Mouse (Mus musculus): ENCODE measurements around the gene Serpine2.

The Serpine2 gene

DNA sequence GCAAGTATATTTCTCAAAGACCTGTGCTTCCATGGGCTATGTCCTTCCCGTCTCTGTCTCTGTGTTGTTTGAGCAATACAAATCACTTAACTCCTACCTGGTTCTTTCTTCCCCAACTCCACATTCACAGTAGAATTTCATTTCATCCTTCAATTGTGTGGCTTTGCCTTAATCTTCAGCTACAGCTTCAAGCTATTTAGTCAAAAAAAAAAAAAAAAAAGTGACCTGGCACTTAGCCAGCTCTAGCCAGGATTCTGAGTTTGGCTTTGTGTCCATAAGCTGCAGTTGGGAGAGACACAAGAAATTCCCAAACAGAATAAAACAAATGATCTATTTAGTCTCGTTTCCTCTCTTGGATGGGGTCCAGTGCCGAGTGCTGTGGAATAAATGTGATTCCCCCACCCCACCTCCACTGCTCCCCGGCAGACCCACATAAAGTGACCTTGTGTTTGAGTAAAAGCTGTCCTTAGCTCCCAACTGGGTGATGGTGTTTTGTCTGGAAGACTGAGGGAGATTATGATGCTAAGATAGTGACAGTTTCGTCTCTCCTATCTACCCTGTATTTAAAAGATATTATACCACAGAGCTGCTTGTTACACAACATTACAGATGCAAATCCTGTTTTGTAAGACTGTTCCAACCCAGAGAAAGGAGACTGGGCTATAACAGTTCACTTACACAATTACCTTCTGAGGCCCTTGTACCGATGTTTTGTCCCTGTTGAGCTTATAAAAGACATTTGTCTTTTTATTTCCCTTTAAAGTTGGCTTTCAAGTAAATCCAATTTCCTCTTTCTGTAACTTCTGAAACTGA lies at the start of gene Serpine2:
Serpine2 (minus strand) TSS at position 51 of the 813 bp plus-strand sequence.
- no peak for DNase-seq

GRCm38 (mm10) chr1:79907811-79908210 lies 46.8 kb upstream of the Serpine2 start:
- no peak for DNase-seq

DNA sequence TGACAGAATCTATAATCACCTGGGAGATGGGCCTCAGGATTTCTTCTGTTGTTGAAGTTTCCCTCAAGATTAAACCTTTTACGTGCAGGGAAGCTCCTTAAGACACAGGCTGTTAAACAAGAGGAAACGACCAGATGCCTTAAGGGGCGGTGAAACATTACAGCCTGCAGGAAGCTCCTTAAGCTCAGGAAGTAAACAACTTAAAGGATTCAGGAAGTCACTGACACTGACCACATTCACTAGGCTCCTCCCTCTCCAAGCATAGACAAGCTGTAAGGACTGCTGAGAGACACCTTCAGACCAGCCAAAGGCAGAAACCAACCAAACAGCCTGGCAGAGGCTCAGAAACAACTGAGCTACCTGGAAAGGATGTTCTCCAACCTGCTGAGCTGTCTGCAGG lies 44.3 kb upstream of the Serpine2 start:
- DNase-seq: no peak

DNA sequence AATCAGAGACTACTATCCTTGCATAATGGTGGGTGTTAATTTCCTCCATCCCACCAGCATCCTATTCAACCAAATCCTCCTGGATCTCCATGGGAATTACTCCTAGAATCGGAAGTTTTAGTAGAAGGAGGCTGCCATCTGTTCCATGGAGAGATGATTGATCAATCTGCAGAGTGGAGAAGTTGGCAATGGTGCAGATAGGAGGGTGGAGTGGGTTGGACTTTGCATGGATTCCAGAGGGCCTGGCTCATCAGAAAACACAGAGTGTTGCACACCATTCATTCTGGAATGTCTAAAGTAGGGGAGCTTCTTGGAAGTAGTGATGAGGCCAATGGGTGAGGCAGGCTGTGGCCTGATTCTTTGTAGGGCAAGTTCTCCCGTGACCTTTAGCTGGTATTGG lies 41.9 kb upstream of the Serpine2 start:
- no peak for DNase-seq

DNA sequence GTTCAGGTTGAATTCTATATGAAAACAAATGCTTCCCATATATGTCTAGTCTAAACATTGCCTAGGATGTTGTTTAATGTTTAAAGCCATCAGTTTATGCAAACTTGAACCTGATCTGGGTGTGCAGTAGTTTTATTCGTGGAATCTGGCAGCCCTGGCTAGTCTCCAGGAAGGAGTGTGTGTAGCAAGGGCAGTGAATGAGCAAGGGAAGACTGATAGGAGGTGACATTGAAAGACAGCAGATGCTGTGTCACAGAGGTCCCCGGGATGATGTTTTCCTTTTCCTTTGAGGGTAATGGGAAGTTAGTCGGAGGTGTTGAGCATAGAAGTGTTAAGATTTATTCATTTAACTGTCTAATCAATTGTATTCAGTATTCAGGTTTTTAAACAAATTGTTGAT lies 21.7 kb upstream of the Serpine2 start:
- no peak for DNase-seq

DNA sequence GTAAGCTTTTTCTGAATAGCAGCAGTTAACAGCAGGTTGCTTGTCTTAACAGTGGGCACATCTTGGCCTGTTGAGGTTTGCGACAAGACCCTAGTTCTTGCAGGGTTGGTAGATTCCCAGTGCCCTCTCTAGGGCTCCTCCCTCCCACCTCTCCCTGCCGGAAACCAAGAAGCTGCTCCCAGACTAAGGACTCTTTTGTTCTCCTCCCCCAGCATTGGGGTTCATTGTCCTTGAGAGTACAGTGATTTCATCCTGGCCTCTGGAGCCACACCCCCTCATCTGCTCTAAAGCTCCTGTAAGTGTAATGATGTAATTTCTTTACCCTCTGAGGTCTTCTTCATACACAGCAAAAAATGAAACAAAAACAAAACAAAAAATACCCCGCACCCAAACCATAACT lies 13.8 kb upstream of the Serpine2 start:
- DNase-seq: no peak

GRCm38 (mm10) chr1:79860411-79861039 lies 455 bp downstream of the Serpine2 start:
- no peak for DNase-seq

DNA sequence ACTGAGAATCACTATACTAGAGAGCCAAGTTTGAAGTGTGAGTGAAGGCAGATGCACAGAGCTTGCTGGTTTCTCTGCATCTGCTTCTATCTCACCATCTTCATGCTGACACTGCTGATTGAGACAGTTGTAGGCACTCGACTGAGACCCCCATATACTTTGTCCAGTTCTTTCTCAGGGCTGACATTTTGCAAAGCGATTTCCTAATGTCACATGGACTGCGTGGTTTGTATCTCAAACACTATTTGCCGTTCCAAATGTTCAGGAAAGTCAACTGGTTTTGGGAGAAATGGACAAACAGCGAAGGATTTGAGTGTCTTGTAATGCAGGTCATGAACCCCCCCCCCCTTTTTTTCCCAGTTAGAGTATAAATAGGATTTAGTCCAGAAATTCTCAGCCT lies 1.0 kb downstream of the Serpine2 start:
- no peak for DNase-seq

DNA sequence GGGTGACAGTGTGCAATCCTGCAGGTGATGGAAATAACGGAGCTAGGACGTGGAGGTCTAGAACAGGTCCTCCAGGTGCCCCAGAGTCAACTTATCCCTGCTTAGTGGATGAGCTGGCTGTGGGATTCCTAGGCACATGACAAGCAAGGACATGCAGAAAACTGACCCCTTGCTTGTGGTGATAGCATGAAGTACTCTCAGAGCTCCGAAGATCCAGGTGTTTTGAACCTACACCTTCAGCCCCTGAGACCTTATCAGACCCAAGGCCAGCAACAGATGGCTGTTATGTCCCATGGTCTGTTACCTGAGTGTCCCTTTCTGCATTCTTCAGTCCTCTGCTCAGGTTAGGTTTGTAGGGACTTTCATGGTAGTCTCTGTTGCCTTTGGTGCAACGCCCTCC lies 2.0 kb downstream of the Serpine2 start:
- no peak for DNase-seq

- DNase-seq: peak; percentile 32 to 46
Measured at GRCm38 (mm10) chr1:79858389-79858994, 2.5 kb downstream of the Serpine2 start.

DNA sequence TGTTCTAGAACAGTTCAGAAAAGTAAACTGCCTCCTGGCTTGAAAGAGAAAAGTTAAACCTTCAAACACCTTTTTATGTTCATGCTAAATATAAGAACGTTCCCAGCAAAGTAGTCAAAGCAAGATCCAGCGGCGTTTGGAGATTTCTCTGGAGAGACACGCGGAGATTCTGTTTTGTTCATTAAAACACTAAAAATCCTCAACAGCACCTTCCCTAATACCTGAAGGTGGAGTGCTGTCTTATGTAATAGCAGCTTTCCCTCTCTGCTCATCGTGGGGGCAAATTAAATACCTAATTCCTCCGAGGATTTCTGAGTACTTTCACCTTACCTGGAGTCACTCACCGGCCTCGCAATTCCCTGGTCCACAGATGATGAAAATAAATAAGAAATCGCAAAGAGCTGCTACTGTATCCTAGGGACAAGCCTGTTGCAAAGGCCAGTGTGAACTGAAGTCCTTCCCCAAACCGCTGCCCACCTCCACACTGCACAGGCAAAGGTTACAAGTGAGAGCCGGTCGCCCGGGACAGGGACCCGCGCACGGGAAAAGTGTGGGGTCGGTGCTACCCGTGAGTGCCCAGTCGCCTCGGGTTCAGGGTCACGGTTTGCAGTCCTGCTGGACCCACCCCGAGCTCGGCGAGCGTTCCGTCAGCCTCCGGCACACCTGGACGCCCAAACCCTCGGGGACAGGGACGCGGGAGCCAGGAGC lies 3.1 kb downstream of the Serpine2 start:
- DNase-seq: no peak

DNA sequence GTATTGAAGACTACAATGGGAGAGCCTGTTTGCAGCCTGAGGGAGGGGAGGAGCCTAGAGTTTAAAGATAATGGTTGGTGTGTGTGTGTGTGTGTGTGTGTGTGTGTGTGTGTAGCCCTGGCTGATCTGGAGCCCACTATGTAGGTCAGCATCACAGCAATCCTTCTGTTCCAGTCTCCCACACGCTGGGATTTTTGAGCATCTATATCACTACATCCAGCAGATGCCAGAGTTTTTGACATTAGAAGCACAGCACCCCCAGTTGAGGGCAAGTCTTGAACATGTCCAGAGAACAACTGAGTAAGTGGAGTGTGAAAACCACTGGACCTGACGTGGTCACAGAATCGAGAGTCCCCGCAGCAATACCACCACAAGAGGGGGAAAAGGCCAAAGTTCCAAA lies 4.2 kb downstream of the Serpine2 start:
- no peak for DNase-seq

- no peak for DNase-seq
Measured at GRCm38 (mm10) chr1:79853527-79853926, 7.5 kb downstream of the Serpine2 start.

GRCm38 (mm10) chr1:79850341-79850740 lies 10.6 kb downstream of the Serpine2 start:
- no peak for DNase-seq

DNA sequence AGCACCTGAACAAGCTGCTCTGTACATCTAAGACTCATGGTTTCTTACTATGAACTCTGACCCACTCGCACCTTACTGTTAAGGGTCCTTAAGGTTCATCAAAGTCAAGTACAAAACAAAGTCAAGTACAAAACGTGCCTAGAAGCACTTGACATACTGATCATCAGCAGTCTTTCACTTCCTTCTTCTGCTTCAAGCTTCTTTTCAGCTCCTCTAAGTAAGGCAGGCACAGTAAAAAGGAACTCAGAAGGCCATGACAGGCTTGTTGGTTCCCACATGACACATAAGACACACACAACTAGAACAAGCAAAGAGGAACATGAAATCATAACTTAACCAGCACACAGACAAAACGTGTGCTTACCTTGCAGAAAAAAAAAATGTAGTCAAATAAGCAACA lies 12.3 kb downstream of the Serpine2 start:
- DNase-seq: no peak

DNA sequence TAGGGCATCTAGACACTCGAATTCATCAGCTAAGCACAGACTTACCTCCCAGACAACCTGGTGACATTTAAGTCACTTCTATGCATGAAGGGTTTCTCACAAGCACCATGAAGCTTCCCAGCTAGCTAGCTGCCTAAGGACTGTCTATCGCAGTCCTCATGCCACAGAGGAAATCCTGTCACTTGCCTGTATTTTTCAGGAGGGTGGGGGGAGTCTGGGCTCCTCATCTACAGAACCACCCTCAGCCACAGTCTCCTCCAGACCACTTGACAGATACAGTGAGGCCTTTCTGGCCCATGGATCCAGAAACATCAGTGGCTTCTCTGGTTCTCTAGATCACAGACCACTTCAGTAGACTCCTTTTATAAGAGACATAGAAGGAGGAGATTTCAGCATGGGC lies 14.1 kb downstream of the Serpine2 start:
- no peak for DNase-seq

DNA sequence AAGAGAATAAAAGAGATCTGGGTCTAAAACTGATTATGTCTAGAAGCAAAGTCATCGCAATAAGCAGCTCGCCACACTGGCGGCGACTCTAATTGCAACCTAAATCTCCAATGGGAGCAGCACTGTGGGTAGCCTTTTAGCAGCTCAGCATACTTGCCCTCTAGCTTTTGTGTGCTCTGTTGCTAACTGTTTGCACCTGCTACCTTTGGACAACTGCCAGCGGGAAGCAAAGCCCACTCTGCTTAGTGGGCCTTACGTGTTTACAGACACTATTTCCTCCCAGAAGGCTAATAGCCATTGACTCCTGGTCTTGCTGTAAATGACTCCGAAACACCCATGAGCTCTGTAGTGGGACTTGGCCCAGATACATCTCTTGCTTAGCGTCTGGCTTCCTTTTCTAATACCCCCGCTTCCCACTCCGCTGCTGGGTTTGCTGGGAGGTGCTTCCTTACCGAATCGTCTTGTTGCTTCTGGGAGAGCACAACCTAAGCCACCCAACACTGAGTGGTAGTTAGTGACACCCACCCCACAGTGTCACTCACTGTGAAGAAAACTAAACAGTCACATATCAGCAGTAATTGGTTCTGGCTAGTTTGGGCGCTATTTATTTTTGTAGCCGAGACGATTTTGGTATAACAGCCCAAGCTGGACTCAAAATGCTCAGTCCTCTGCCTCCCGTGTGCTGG lies 28.1 kb downstream of the Serpine2 start:
- DNase-seq: no peak

- no peak for DNase-seq
Measured at GRCm38 (mm10) chr1:79823951-79824633, 36.9 kb downstream of the Serpine2 start.

DNA sequence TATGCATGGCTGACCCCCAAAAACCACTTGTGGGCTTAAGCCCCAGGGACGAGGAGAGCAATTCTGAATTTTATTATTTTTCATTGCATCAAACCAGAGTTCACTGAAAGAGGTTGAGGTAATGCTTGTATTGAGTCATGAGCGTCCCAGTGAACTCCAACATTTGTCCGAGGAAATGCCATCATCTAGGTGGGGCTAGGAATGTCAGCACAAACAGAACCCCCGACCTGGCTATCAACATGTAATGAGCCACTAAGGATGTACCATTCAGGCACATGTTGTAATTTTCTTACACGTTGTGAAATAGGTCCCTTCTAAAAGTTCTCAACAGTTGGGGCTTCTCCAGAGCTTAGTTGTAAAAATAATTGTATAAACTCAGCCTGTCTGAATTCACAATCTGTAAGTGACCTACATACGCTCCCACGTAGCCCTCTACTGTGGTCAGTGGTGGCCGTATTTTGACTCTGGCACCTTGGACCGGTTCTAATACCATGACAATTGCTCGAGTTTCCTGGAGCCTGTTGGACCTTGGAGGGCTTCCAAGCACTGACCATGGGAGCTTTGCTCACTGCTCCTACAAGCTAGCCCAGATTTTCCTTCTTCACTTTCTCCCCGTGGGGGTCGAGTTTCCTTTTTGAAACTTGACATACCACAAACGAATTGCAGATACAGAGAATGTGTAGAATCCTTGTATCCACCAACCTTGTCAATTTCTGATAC lies 38.0 kb downstream of the Serpine2 start:
- DNase-seq: no peak

- DNase-seq: no peak
Measured at GRCm38 (mm10) chr1:79819296-79819879, 41.6 kb downstream of the Serpine2 start.

DNA sequence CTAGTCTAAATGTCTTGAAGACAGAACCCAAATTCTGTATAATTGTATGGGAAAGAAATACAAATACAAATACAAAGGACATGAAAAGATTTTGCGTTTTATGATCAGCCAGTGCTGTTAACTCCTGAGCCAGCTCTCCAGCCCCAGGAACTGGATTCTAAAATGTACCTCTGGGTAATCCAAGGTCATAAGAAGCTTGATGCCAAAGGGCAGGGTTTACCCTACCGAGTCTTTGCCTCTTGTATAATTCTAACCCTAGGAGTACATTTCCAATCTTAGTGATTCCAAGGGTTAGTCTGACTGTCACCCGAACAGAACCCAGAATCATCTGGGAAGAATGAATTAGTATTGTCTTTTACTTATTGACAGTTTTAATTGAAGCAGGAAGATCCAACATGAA lies 45.5 kb downstream of the Serpine2 start:
- no peak for DNase-seq

Data from thymus, postnatal 36 days (tissue).